Mouse (Mus musculus) kidney, adult 2 months (tissue): ENCODE measurements around the gene Pglyrp1. TPM values are rescaled to one million over a fixed set of nuclear protein-coding genes. Genes with fewer than 3 reads are reported as not detected.

Experiments
- DNase-seq: peaks from one replicate; pipeline ENCODE4 v3.0.0; 2021
- H3K27ac ChIP-seq: fragments of 200-500 bp; 2 replicates; pipeline ENCODE4 v1.5.1; 2012; ENCODE audit warnings: low read depth, low read length, control low read depth, inconsistent platforms; ENCODE audit not compliant: insufficient read depth
- H3K27me3 ChIP-seq: fragments of 200-500 bp; replicated peaks from 2 replicates; pipeline ENCODE4 v1.6.1; 2012; ENCODE audit warnings: mild to moderate bottlenecking, moderate library complexity, low read length, inconsistent platforms; ENCODE audit not compliant: control insufficient read depth, insufficient read depth
- H3K36me3 ChIP-seq: fragments of 200-500 bp; 2 replicates; pipeline ENCODE4 v1.6.1; 2012; ENCODE audit warnings: mild to moderate bottlenecking, moderate library complexity, low read length, inconsistent platforms; ENCODE audit not compliant: control insufficient read depth, insufficient read depth
- H3K4me1 ChIP-seq: fragments of 200-500 bp; 2 replicates; pipeline ENCODE4 v1.6.1; 2011; ENCODE audit warnings: low read length; ENCODE audit not compliant: control insufficient read depth, insufficient read depth
- H3K4me3 ChIP-seq: fragments of 200-500 bp; 2 replicates; pipeline ENCODE4 v1.5.1; 2011; ENCODE audit warnings: mild to moderate bottlenecking, low read depth, low read length, control low read depth; ENCODE audit not compliant: insufficient read depth
- CTCF ChIP-seq: fragments of 200-500 bp; conservative IDR thresholded peaks from 2 replicates; pipeline ENCODE4 v1.5.1; 2011; ENCODE audit warnings: low read depth, mild to moderate bottlenecking, control low read depth, low read length, moderate library complexity, mixed read lengths; ENCODE audit not compliant: insufficient read depth, insufficient read length
- POLR2A ChIP-seq: fragments of 200-500 bp; IDR thresholded peaks from one replicate; pipeline ENCODE4 v1.6.1; 2011; ENCODE audit warnings: low read depth, low read length, control low read depth
- WGBS: fragments of 180-500 bp; shearing (Covaris S2); methylation state at CpG from one replicate; pipeline ENCODE4 v1.1.7; 2018; 5-methylcytosine and 5-hydroxymethylcytosine counted together
- polyA plus RNA-seq: library from polyadenylated mRNA; depleted of rRNA; stranded (reverse); fragments of >200 nt; gene quantifications from 2 replicates; pipeline ENCODE4 v1.2.3, GENCODE M21; 2012

The Pglyrp1 gene
- polyA plus RNA-seq, 1 experiment = 5.9 TPM

- TF ChIP-seq CTCF = no peak
- TF ChIP-seq POLR2A = no peak
- WGBS = 5% methylated on average over 14 of the region's 17 CpGs
- Histone ChIP-seq H3K4me1 (no peaks in the 10 kb centered on the region), H3K4me3 (peak overlapping the region; percentile 54), H3K36me3 (no peaks in the 10 kb centered on the region), H3K27me3 (no peaks in the 10 kb centered on the region), H3K27ac (peak overlapping the region; percentile 82)
- DNase-seq = peak; percentile 75
Measured at GRCm38 (mm10) chr7:18840386-18841173, 30.6 kb upstream of the Pglyrp1 start.

GRCm38 (mm10) chr7:18841174-18841567 lies 30.0 kb upstream of the Pglyrp1 start:
- Histone ChIP-seq H3K4me1 (no peaks in the 10 kb centered on the region), H3K4me3 (peak overlapping the region; percentile 54; the same call in 1 of the 2 replicates), H3K36me3 (no peaks in the 10 kb centered on the region), H3K27me3 (no peaks in the 10 kb centered on the region), H3K27ac (no peak overlapping the region)
- WGBS = 59% methylated on average over 1 of the region's 1 CpGs
- no peak for DNase-seq
- TF ChIP-seq CTCF (no peak), POLR2A (no peak)

- no peaks in the 10 kb centered on the region for H3K36me3 ChIP-seq
- H3K4me3 ChIP-seq = no peak overlapping the region
- no peak for DNase-seq
- H3K27ac ChIP-seq = no peak overlapping the region
- H3K27me3 ChIP-seq = no peaks in the 10 kb centered on the region
- WGBS = 22% methylated on average over 5 of the region's 5 CpGs
- H3K4me1 ChIP-seq = no peaks in the 10 kb centered on the region
- TF ChIP-seq CTCF = no peak
- no peak for TF ChIP-seq POLR2A
Measured at GRCm38 (mm10) chr7:18844811-18845210, 26.3 kb upstream of the Pglyrp1 start.

GRCm38 (mm10) chr7:18848395-18848794 lies 22.7 kb upstream of the Pglyrp1 start:
- WGBS = 64% methylated on average over 1 of the region's 1 CpGs
- no peak for DNase-seq
- TF ChIP-seq POLR2A (no peak), CTCF (no peak)
- no peaks in the 10 kb centered on the region for H3K4me1 ChIP-seq
- no peaks in the 10 kb centered on the region for H3K36me3 ChIP-seq
- no peaks in the 10 kb centered on the region for H3K27me3 ChIP-seq
- no peak overlapping the region for H3K4me3 ChIP-seq
- H3K27ac ChIP-seq = no peak overlapping the region

GRCm38 (mm10) chr7:18858310-18858916 lies 12.7 kb upstream of the Pglyrp1 start:
- TF ChIP-seq POLR2A = no peak
- no peak for TF ChIP-seq CTCF
- Histone ChIP-seq H3K4me3 (no peak overlapping the region), H3K4me1 (no peaks in the 10 kb centered on the region), H3K27me3 (no peaks in the 10 kb centered on the region), H3K36me3 (no peaks in the 10 kb centered on the region), H3K27ac (no peak overlapping the region; the same call in 1 of the 2 replicates)
- peak; percentile 66 for DNase-seq
- 77% methylated on average over 5 of the region's 5 CpGs for WGBS

GRCm38 (mm10) chr7:18862801-18863200 lies 8.3 kb upstream of the Pglyrp1 start:
- no peaks in the 10 kb centered on the region for H3K36me3 ChIP-seq
- no peaks in the 10 kb centered on the region for H3K4me1 ChIP-seq
- TF ChIP-seq POLR2A = no peak
- no peaks in the 10 kb centered on the region for H3K27me3 ChIP-seq
- 79% methylated on average over 6 of the region's 6 CpGs for WGBS
- no peak overlapping the region for H3K4me3 ChIP-seq
- DNase-seq = no peak
- H3K27ac ChIP-seq = no peak overlapping the region

- Histone ChIP-seq H3K36me3 (no peaks in the 10 kb centered on the region), H3K4me3 (no peak overlapping the region), H3K27me3 (no peaks in the 10 kb centered on the region), H3K27ac (no peak overlapping the region), H3K4me1 (no peaks in the 10 kb centered on the region)
- DNase-seq = no peak
- WGBS = 86% methylated on average over 2 of the region's 2 CpGs
- TF ChIP-seq POLR2A = no peak
- no peak for TF ChIP-seq CTCF
Measured at GRCm38 (mm10) chr7:18868491-18868890, 2.6 kb upstream of the Pglyrp1 start.
